Mouse (Mus musculus): ENCODE data around the gene AC131692.1. TPM values are rescaled to one million over a fixed set of nuclear protein-coding genes. Genes with fewer than 3 reads are reported as not detected.

AC131692.1 gene
- under 1 TPM; 0.62 to 0.98 TPM for total RNA-seq (2021)
- long read RNA-seq, experiment 1, result 0 reads
- long read RNA-seq, experiment 2, partial matches to known transcripts, result 0 of 1 reads
- long read RNA-seq, experiment 2, other reads (novel, unspliced or antisense), result 1 of 1 reads

GRCm38 (mm10) chr19:6094119-6094518 is at the start of gene AC131692.1:
Gene AC131692.1, plus strand, starts transcription at chr19:6094419.
- no peak for DNase-seq (ENCODE audit: low spot score in 2 of 2)

DNA sequence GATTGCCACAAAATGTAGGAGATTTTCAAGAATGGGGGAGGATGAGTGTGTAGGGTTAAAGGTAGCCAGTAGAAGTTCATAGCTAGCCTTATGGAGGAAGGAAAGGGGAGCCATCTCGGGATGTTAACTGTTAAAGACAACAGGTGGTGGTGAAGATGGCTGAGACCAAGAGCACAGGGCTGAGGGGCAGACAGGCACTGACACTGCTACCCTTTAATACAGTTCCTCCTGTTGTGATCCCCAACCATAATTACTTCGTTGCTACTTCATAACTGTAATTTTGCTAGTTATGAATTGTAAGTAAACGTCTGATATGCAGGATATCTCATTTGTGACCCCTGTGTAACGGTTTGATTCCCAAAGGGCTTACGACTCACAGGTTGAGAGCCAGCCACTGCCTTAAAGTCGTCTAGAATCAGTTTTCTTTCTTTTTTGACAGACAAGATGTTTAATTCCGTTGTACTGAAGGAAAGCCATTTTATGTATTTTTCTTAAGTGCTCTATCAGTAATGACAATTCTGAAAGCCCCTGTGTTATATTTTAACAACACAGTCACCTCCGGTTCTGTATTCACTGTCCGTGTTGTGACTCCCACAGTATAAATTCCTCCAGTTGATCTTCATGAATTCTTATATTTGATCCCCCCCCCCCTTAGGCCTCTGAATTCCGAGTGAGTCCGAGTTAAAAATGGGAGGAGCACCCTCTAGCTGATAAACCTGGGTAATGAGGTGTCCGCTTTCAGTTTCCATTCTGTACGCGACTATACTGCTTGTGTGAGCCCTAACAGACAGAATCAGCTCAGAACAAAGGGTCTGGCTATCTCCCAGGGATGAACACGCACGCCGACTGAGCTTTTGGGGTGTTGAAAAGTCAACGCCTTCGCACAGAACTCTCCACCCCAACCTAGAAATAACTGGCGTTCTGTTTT is 48.6 kb upstream of the AC131692.1 start:
- no peak for DNase-seq (ENCODE audit: low spot score in 2 of 2)

DNA sequence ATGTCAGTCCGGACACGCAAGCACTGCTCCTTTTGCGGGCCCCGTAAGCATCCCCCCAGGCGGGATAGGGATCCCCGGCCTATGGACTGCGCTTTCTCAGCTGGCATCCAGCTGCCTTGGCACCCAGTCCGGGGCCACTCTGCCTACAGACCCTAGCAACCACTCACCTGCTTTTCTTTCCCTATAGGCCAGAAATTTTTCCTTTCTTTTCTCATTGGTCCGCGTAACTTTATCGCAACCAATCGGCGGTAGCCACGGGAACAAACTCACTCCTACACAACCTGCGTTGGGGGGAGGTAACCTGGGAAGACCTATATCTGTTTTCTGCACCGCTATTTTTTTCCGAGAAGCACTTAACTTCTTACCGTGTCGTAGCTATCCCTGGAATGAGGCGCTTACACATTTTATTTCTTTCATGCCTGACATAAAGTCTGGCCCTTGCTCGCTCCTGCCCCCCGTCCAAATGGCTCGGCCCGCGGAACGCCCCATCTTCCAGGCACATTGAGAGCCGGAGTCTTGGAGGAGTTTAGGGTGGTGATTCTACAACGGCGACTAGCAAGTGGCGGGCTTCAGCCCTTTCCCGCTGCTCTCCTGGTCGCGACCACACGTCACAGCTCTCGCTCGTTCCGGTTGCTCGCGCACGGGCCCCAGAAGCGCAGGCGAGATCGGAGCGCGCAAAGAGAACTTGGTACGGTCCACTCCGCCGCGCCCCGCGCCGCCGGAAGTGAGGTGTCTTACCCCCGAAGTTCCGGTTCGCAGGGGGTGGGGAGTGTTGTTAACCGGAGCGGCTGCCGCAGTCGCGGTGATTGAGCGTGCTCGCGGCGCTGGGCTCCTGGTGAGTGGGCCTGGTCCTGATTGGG is 47.7 kb upstream of the AC131692.1 start, which contains the start of gene Syvn1:
Gene Syvn1 (plus strand): TSS at position 283 of the 860 bp plus-strand sequence.
- DNase-seq (ENCODE audit: low spot score in 2 of 2), result peak; percentile 65 to 79

DNA sequence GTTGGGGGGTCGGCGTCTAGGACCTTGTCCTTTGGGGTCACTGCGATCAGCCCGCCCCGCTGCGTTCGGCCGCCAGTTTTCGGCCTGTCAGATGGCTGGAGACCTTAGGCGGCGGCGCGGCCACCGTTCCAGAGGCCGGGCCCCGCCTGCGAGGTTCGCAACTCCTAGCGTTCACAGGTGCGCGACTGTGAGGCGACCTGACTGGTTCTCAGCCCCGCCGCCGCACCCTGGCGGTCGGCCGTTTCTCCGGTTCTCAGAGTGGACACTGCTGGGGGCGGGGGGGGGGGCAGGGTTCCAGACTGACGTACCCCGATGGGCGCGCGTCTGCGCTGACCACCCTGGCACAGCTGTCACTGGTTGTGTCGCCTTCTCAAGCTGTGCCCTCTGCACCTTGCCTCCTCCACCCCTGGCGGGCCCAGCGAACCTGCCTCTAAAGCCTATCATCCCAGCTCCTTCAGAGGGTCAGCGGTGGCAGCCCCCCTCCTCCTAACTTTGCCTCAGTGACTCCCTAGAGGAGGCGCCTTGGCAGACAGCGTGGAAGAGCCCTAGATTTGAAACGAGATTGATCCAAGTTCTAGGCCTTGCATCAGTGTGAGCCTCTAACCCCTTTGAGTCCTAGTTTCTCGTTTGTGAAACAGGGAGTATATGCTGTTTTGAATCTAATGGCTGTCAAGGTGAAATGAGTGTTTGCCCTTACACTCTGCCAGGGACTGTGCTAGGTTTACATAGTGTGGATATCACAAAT is 46.9 kb upstream of the AC131692.1 start:
- DNase-seq (ENCODE audit: low spot score in 2 of 2), result no peak

DNA sequence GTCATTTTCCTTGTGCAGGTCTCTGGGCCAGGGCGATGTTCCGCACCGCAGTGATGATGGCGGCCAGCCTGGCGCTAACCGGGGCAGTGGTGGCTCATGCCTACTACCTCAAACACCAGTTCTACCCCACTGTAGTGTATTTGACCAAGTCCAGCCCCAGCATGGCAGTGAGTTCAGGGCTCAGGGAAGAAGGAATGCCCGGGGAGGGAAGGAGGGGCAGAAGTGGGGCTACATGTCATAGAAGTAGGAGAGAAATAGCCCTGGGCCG is 46.4 kb upstream of the AC131692.1 start:
- no peak for DNase-seq (ENCODE audit: low spot score in 2 of 2)

DNA sequence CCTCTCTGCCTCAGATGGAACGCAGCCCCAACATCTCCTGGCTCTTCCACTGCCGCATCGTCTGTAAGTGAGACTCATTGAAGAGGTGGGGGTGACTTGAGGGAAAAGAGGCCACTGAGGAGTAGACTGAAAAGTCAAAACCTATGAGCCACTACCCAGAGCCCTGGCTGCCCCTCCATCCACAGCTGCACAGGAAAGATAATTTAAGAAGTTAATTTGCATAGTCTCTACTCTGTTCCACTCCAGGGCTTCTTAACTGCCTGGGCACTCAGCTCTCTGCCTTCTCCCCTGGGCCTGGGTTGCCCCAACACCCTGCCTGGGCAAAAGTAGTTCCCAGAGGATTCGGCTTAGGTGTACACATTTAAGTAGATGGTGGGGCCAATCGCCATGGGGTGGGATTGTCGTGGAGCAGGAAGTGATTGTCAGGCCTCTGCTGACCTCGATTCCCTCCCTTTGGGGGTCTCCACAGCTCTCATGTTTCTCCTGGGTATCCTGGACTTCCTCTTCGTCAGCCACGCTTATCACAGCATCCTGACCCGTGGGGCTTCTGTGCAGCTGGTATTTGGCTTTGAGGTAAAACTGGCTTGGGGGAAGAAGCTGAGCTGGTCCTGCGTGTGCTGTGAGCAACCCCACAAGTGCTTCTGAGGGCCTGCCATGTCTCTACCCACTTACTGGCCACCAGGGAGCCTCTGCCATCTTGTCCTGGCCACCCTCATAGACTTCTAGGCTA is 45.4 kb upstream of the AC131692.1 start:
- no peak for DNase-seq (ENCODE audit: low spot score in 2 of 2)

GRCm38 (mm10) chr19:6052516-6052915 is 41.7 kb upstream of the AC131692.1 start:
- DNase-seq (ENCODE audit: low spot score in 2 of 2), result no peak

- no peak for DNase-seq (ENCODE audit: low spot score in 2 of 2)
These were observed 39.9 kb upstream of the AC131692.1 start for GRCm38 (mm10) chr19:6054296-6054695.

GRCm38 (mm10) chr19:6056696-6057095 is 37.5 kb upstream of the AC131692.1 start:
- no peak for DNase-seq (ENCODE audit: low spot score in 2 of 2)

GRCm38 (mm10) chr19:6057313-6058096 is 36.7 kb upstream of the AC131692.1 start, which contains the start of the genes Mrpl49 and Fau:
Gene Mrpl49, minus strand, starts transcription at chr19:6057785.
Gene Fau, plus strand, starts transcription at chr19:6057844.
- peak; percentile 96 to 97 for DNase-seq (ENCODE audit: low spot score in 2 of 2)

DNA sequence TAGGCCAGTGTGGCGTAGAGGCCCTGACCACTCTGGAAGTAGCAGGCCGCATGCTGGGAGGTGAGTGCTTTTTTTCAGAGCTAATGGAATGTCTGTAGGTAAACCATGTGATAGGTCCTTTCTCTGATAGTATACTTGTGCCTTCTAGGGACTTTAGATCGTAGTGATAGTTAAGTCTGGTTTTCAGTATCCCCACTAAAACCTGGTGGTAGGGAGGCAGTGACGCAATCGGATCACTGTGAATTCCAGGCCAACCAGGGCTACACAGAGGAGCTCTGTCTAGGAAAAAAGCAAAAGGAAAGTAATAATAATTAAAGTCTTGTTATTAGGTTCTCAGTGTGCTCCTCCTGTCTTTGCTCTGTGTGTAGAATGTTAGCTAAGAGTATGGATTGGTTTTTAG is 35.7 kb upstream of the AC131692.1 start:
- no peak for DNase-seq (ENCODE audit: low spot score in 2 of 2)

- DNase-seq (ENCODE audit: low spot score in 2 of 2), result no peak
These were observed 35.3 kb upstream of the AC131692.1 start for GRCm38 (mm10) chr19:6058966-6059365.

- DNase-seq (ENCODE audit: low spot score in 2 of 2), result peak; percentile 74 to 87
These were observed 33.1 kb upstream of the AC131692.1 start, which contains the start of gene Znhit2 for GRCm38 (mm10) chr19:6061021-6061533. Gene Znhit2, plus strand, starts transcription at chr19:6061192.

GRCm38 (mm10) chr19:6061641-6062302 is 32.4 kb upstream of the AC131692.1 start:
- DNase-seq (ENCODE audit: low spot score in 2 of 2), result no peak

GRCm38 (mm10) chr19:6062418-6062817 is 31.8 kb upstream of the AC131692.1 start:
- no peak for DNase-seq (ENCODE audit: low spot score in 2 of 2)

GRCm38 (mm10) chr19:6063081-6063480 is 31.1 kb upstream of the AC131692.1 start:
- DNase-seq (ENCODE audit: low spot score in 2 of 2), result no peak

DNA sequence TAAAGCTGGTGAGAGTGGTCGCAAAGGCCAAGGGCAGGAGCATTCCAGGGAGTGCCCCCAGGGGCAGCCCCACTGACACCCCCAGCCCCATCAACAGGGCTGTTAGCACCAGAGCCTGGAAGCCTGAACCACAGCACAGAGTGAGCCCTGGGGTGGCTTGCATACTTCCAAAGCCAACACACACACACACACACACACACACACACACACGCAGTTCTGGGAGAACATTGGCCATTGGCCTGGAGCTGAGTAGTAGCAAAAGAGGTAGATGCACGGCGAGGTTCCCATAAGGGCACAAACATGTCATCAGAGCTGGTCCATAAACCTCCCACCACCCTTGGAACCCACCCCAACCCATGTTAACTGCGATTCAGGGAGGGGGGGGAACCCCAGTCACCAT is 27.6 kb upstream of the AC131692.1 start:
- DNase-seq (ENCODE audit: low spot score in 2 of 2), result no peak

DNA sequence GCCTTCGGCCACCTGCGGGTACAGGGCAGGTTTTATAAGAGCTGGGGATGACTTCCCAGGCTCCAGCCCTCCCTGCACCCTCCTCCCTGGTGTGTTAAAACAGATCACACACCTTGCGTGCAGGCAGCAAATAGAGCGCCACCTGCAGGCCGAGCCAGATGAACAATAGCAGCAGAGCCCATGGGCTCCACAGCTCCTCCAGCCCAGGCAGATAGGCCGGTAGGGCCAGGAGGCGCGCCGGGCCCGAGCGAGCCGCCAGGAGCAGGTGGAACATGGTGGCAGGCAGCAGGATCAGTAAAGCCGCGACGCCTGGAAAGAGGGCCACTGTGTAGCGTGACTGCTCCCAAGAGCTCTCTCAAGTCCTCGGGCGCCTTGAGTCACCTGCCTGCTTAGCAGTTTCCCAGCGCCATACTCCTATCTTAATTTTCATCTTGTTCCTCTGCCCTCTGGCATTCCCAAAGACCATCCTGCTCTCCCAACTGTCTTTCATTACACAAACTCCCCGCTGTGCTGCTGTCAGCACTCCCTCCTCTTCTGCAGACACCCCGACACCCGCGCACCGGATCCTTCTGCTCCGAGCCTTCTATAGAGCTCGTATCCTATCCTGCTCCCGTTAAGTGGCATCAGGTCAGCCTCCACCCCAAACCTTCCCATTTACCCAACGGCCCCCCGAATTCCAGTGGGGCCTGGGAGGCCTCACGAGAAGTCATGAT is 27.1 kb upstream of the AC131692.1 start:
- DNase-seq (ENCODE audit: low spot score in 2 of 2), result peak; percentile 54 to 72

All from adrenal gland, postnatal 4 days (tissue).